Mouse (Mus musculus): ENCODE data around the gene Usp47. TPM values are rescaled to one million over a fixed set of nuclear protein-coding genes. Genes with fewer than 3 reads are reported as not detected.

Usp47 gene
- polyA plus RNA-seq (2014; fragmentation: Nextera tagmentation; extraction: Ambion mirVana) = 82.0 and 93.0 TPM in 2 replicates

DNA sequence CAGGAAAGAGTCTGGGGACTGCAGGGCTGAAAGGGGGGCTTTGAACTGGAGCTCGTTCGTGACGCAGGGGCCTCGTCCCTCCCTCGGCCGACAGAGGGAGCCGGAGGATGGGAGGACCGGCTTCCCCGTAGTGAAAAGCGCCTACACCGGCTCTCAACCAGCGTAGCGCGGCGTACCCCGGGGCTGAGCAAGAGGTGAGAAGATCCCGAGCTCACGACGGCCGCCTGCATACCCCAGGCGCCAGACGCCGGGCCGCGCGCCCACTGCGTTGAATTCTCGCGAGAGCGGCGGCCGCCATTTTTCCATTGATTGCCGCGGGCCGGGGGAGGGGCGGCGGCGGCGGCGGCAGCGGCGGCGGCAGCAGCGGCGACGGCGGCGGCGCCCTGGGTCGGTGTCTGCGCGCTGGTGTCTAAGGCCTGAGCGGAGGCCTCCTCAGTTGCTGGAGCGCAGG lies at the start of gene Usp47:
TSS of gene Usp47 (plus strand) at position 355 of the 451 bp plus-strand sequence.
- H3K4me1 ChIP-seq (ENCODE audit: control insufficient read depth, insufficient read depth, low read length) = peaks cover 27% of the 10 kb centered on the region
- H3K27ac ChIP-seq (ENCODE audit: low read depth, low read length) = peak within 1 kb of the TSS; percentile 98
- H3K9me3 ChIP-seq (replicated peaks; ENCODE audit: control insufficient read depth, low read length) = no peaks in the 10 kb centered on the region
- H3K36me3 ChIP-seq (ENCODE audit: control insufficient read depth, insufficient read depth, low read length) = no peaks in the 10 kb centered on the region
- DNase-seq (ENCODE audit: low spot score) = peak; percentile 91
- H3K4me2 ChIP-seq (ENCODE audit: low read length) = peak within 1 kb of the TSS; percentile 89
- WGBS = under 1% methylated on average over 45 of the region's 54 CpGs
- no peaks in the 10 kb centered on the region for H3K27me3 ChIP-seq (replicated peaks; ENCODE audit: control insufficient read depth, insufficient read depth, low read length)
- peak within 1 kb of the TSS; percentile 98 for H3K9ac ChIP-seq (ENCODE audit: low read length)
- peak within 1 kb of the TSS; percentile 98 for H3K4me3 ChIP-seq (ENCODE audit: low read depth, low read length)
- ATAC-seq = peak; percentile 96

DNA sequence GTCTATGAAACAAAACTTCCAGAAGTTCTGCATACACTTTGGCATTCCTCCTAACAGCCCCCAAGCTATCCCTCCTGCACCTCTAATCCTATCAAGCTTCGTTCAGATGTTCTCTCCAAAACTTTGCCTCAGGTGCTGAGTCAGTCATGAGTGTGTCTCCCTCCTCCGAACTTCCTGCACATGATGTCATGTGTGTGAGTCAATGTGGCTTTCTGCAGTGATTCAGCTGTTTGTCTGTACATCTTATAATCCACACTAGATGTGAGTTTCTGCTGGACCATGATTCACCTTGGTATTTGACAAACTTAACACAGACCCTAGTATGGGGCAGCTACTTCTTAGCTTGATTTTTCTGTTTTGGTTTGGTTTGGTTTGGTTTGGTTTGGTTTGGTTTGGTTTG lies 46.9 kb upstream of the Usp47 start:
- no peak overlapping the region for H3K4me3 ChIP-seq (ENCODE audit: low read depth, low read length)
- no peaks in the 10 kb centered on the region for H3K27me3 ChIP-seq (replicated peaks; ENCODE audit: control insufficient read depth, insufficient read depth, low read length)
- no peak overlapping the region for H3K4me2 ChIP-seq (ENCODE audit: low read length)
- no peaks in the 10 kb centered on the region for H3K36me3 ChIP-seq (ENCODE audit: control insufficient read depth, insufficient read depth, low read length)
- no peaks in the 10 kb centered on the region for H3K9me3 ChIP-seq (replicated peaks; ENCODE audit: control insufficient read depth, low read length)
- WGBS = 73% methylated on average over 2 of the region's 2 CpGs
- ATAC-seq = no peak
- no peaks in the 10 kb centered on the region for H3K4me1 ChIP-seq (ENCODE audit: control insufficient read depth, insufficient read depth, low read length)
- DNase-seq (ENCODE audit: low spot score) = no peak
- no peak overlapping the region for H3K9ac ChIP-seq (ENCODE audit: low read length)
- no peak overlapping the region for H3K27ac ChIP-seq (ENCODE audit: low read depth, low read length)

DNA sequence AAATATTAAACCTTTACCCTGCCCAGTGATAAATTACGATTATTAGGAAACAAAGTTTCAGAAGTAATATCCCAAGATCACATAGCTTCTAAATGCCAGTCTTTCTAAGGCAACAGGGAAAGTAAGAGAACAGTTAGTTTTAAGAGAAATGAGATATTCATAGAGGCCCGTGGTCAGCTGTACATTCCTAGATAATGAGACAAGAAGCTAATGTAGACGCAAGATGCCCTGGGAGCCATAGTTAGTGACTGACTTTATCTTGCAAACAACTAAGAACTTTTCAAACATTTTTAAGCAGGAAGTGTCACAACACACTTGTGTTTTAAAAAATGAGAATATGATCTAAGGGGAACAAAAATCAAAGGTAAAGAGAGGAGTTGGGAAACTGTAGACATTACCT lies 45.4 kb upstream of the Usp47 start:
- Histone ChIP-seq H3K4me3 (ENCODE audit: low read depth, low read length) (no peak overlapping the region), H3K27me3 (replicated peaks; ENCODE audit: control insufficient read depth, insufficient read depth, low read length) (no peaks in the 10 kb centered on the region), H3K36me3 (ENCODE audit: control insufficient read depth, insufficient read depth, low read length) (no peaks in the 10 kb centered on the region), H3K9me3 (replicated peaks; ENCODE audit: control insufficient read depth, low read length) (no peaks in the 10 kb centered on the region), H3K4me2 (ENCODE audit: low read length) (no peak overlapping the region), H3K9ac (ENCODE audit: low read length) (no peak overlapping the region), H3K4me1 (ENCODE audit: control insufficient read depth, insufficient read depth, low read length) (no peaks in the 10 kb centered on the region), H3K27ac (ENCODE audit: low read depth, low read length) (no peak overlapping the region)
- WGBS = 87% methylated on average over 3 of the region's 3 CpGs
- DNase-seq (ENCODE audit: low spot score) (no peak), ATAC-seq (no peak)

DNA sequence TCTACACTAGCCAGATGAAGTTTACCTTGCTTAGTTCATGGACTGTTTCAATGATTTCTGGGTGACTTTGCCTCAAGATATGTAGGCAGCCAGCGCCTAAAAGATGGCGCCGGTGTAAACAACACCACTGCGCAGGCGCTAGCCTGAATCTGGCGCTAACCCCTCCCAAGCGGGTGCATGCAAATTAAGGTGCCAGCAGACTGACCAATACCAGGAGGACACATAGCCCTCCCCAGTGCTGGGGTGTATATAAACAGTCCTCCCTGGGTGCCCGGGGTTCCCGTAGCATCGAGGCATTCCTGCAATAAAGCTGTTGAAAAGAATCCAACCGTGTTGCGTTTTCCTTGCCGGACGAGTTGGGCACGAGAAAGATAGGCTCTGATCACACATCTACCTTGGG lies 41.0 kb upstream of the Usp47 start:
- DNase-seq (ENCODE audit: low spot score) (no peak), ATAC-seq (no peak)
- H3K4me3 ChIP-seq (ENCODE audit: low read depth, low read length) = no peak overlapping the region
- no peaks in the 10 kb centered on the region for H3K36me3 ChIP-seq (ENCODE audit: control insufficient read depth, insufficient read depth, low read length)
- H3K9me3 ChIP-seq (replicated peaks; ENCODE audit: control insufficient read depth, low read length) = no peaks in the 10 kb centered on the region
- 93% methylated on average over 15 of the region's 15 CpGs for WGBS
- H3K4me1 ChIP-seq (ENCODE audit: control insufficient read depth, insufficient read depth, low read length) = no peaks in the 10 kb centered on the region
- no peak overlapping the region for H3K4me2 ChIP-seq (ENCODE audit: low read length)
- no peak overlapping the region for H3K9ac ChIP-seq (ENCODE audit: low read length)
- H3K27ac ChIP-seq (ENCODE audit: low read depth, low read length) = no peak overlapping the region
- H3K27me3 ChIP-seq (replicated peaks; ENCODE audit: control insufficient read depth, insufficient read depth, low read length) = no peaks in the 10 kb centered on the region

DNA sequence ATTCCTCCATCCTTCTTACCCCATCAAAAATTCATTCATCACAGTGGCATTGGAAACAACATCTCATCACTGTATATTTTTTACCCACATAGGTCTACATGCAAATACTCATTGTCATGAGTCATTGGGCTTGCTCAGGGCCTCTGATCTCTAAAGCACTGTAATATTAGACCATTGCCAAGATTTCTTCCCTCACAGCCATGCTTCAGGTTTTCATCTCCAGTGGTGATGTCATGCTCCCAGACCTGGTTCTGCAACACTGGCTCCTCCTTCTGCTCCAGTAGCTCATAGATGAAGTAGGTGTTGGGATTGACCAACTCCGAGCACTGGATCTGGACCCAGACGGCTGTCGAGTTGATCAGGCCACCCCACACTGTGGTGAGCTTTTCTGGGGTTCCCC lies 38.8 kb upstream of the Usp47 start:
- WGBS = 93% methylated on average over 3 of the region's 3 CpGs

DNA sequence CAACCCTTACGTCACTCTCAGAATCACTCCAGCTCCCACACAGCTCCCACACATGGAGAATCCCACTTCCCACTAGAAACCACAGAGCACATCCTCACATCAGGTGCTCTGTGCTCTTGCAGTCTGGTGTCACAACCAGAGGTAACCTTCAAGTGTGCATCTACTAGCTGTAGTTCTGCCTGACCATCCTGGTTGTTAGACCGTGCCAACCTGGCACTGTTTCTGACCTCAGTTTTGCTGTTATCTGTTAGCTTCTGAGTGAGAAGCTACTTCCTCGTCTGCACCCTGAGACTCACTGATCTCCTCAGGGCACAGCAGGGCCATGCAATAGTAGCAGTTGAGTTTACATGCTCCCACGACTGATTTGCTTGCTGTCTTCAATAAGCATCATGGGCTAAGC lies 38.0 kb upstream of the Usp47 start:
- no peak overlapping the region for H3K27ac ChIP-seq (ENCODE audit: low read depth, low read length)
- H3K9ac ChIP-seq (ENCODE audit: low read length) = no peak overlapping the region
- DNase-seq (ENCODE audit: low spot score) = no peak
- no peaks in the 10 kb centered on the region for H3K27me3 ChIP-seq (replicated peaks; ENCODE audit: control insufficient read depth, insufficient read depth, low read length)
- ATAC-seq = no peak
- H3K4me3 ChIP-seq (ENCODE audit: low read depth, low read length) = no peak overlapping the region
- no peaks in the 10 kb centered on the region for H3K9me3 ChIP-seq (replicated peaks; ENCODE audit: control insufficient read depth, low read length)
- 74% methylated on average over 4 of the region's 4 CpGs for WGBS
- H3K36me3 ChIP-seq (ENCODE audit: control insufficient read depth, insufficient read depth, low read length) = no peaks in the 10 kb centered on the region
- no peak overlapping the region for H3K4me2 ChIP-seq (ENCODE audit: low read length)
- no peaks in the 10 kb centered on the region for H3K4me1 ChIP-seq (ENCODE audit: control insufficient read depth, insufficient read depth, low read length)

More for the DNA sequence above, 38.8 kb upstream of the Usp47 start:
- no peaks in the 10 kb centered on the region for H3K4me1 ChIP-seq (ENCODE audit: control insufficient read depth, insufficient read depth, low read length)
- no peak overlapping the region for H3K4me3 ChIP-seq (ENCODE audit: low read depth, low read length)
- ATAC-seq (no peak), DNase-seq (ENCODE audit: low spot score) (no peak)
- H3K4me2 ChIP-seq (ENCODE audit: low read length) = no peak overlapping the region
- H3K9ac ChIP-seq (ENCODE audit: low read length) = no peak overlapping the region
- no peaks in the 10 kb centered on the region for H3K36me3 ChIP-seq (ENCODE audit: control insufficient read depth, insufficient read depth, low read length)
- no peak overlapping the region for H3K27ac ChIP-seq (ENCODE audit: low read depth, low read length)
- H3K9me3 ChIP-seq (replicated peaks; ENCODE audit: control insufficient read depth, low read length) = no peaks in the 10 kb centered on the region
- no peaks in the 10 kb centered on the region for H3K27me3 ChIP-seq (replicated peaks; ENCODE audit: control insufficient read depth, insufficient read depth, low read length)

DNA sequence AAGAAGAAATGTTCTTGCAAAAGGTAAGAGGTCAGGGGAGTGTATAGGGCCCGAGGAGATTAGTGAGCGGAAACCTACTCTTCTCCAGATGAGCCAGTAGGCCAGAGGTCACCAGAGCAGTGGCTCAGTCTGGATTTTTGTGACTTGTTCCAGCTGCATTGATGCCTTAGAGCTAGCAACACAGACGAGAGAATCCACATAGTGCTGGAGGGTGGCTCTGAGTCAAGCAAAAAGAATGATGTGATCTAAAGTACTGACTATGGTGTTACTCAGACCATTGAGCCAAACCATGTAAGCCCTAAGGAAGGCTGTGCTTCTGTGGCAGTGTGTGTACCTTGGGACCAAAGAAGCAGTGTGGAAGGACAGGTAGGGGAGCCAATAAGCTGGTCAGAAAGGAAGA lies 36.4 kb upstream of the Usp47 start:
- no peaks in the 10 kb centered on the region for H3K4me1 ChIP-seq (ENCODE audit: control insufficient read depth, insufficient read depth, low read length)
- H3K4me2 ChIP-seq (ENCODE audit: low read length) = no peak overlapping the region
- no peak overlapping the region for H3K27ac ChIP-seq (ENCODE audit: low read depth, low read length)
- no peak overlapping the region for H3K9ac ChIP-seq (ENCODE audit: low read length)
- H3K9me3 ChIP-seq (replicated peaks; ENCODE audit: control insufficient read depth, low read length) = no peaks in the 10 kb centered on the region
- DNase-seq (ENCODE audit: low spot score) (no peak), ATAC-seq (no peak)
- no peaks in the 10 kb centered on the region for H3K36me3 ChIP-seq (ENCODE audit: control insufficient read depth, insufficient read depth, low read length)
- WGBS = 92% methylated on average over 3 of the region's 3 CpGs
- H3K27me3 ChIP-seq (replicated peaks; ENCODE audit: control insufficient read depth, insufficient read depth, low read length) = no peaks in the 10 kb centered on the region
- no peak overlapping the region for H3K4me3 ChIP-seq (ENCODE audit: low read depth, low read length)

DNA sequence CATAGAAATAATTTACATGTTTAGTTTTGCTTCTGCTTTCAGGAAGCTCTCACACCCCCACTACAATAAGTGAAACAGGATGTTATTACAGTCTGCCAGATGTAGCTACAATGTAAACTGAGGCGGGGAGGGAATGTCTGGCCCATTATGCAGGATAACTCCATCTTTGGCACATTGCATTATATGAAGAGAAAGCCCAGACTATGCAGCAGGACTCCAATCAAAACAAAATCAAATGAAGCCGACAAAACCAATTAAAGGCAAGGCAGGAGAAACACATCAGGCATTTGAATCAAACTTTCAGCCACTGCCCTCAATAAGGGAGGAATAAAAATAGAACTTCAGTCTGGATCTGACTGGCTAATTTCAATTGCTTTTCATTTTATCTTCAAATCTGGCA lies 25.9 kb upstream of the Usp47 start:
- H3K4me3 ChIP-seq (ENCODE audit: low read depth, low read length) = no peak overlapping the region
- DNase-seq (ENCODE audit: low spot score) (peak; percentile 7), ATAC-seq (no peak)
- no peaks in the 10 kb centered on the region for H3K36me3 ChIP-seq (ENCODE audit: control insufficient read depth, insufficient read depth, low read length)
- no peak overlapping the region for H3K27ac ChIP-seq (ENCODE audit: low read depth, low read length)
- no peaks in the 10 kb centered on the region for H3K9me3 ChIP-seq (replicated peaks; ENCODE audit: control insufficient read depth, low read length)
- H3K27me3 ChIP-seq (replicated peaks; ENCODE audit: control insufficient read depth, insufficient read depth, low read length) = no peaks in the 10 kb centered on the region
- H3K4me2 ChIP-seq (ENCODE audit: low read length) = no peak overlapping the region
- H3K9ac ChIP-seq (ENCODE audit: low read length) = no peak overlapping the region
- no peaks in the 10 kb centered on the region for H3K4me1 ChIP-seq (ENCODE audit: control insufficient read depth, insufficient read depth, low read length)
- WGBS = 43% methylated on average over 2 of the region's 2 CpGs

DNA sequence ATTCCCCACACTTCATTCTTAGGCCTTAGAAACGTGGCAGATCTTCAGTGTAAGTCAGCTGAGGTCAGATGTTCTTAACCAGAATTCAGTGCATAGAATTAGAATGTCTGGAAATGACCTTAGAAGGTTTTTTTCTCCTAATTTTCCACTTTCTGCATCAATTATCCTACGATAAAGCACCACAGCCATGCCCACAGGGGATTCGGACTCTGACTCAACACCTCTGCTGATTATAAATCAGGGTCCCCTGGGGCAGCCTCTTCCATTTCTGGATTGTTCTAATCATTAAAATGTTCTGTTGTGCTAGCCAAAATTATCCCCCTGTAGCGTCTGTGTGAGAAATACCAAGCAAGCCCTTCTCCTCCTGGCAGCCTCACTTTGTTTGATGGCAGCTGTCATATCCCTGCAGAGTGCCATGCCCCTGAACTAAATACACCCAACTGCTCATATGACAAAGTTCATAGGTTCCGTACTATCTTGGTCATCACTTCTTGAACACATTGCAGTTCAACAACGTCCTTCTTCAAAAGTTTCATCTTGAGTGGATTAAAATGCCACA lies 24.8 kb upstream of the Usp47 start:
- no peaks in the 10 kb centered on the region for H3K9me3 ChIP-seq (replicated peaks; ENCODE audit: control insufficient read depth, low read length)
- H3K27me3 ChIP-seq (replicated peaks; ENCODE audit: control insufficient read depth, insufficient read depth, low read length) = no peaks in the 10 kb centered on the region
- WGBS = 48% methylated on average over 6 of the region's 6 CpGs
- ATAC-seq (no peak), DNase-seq (ENCODE audit: low spot score) (no peak)
- no peak overlapping the region for H3K27ac ChIP-seq (ENCODE audit: low read depth, low read length)
- H3K4me3 ChIP-seq (ENCODE audit: low read depth, low read length) = no peak overlapping the region
- no peak overlapping the region for H3K4me2 ChIP-seq (ENCODE audit: low read length)
- no peak overlapping the region for H3K9ac ChIP-seq (ENCODE audit: low read length)
- H3K4me1 ChIP-seq (ENCODE audit: control insufficient read depth, insufficient read depth, low read length) = no peaks in the 10 kb centered on the region
- H3K36me3 ChIP-seq (ENCODE audit: control insufficient read depth, insufficient read depth, low read length) = no peaks in the 10 kb centered on the region
